17 mouse cellular contexts compared by ENCODE assay signal in genomic region chr2:129575113-129575512, GRCm38 (mm10). TPM values are rescaled to one million over a fixed set of nuclear protein-coding genes. Genes with fewer than 3 reads are reported as not detected.
DNase-seq lines count a peak whose midpoint lies in the region; ATAC-seq lines count a peak whose summit lies in the region.
"Had no signal": no experiment of that assay in that cellular context is flagged by ENCODE, and none has a peak within 500 bp of the region (broad histone marks: within the 10 kb centered on the region; RNA-seq: fewer than 3 reads in every experiment).

No protein-coding gene starts in this region.

- DNase-seq in embryonic facial prominence, embryonic 10.5 days (ENCODE audit: low spot score): no peak
- DNase-seq in kidney, adult 9 months: no peak
- DNase-seq in ovary, postnatal 14 days (ENCODE audit: low spot score): no peak
- DNase-seq in kidney, adult 18-20 months: no peak
- DNase-seq: cerebellum, adult 9-11 months had no signal

- no peaks in the 10 kb centered on the region for H3K36me3 ChIP-seq in embryonic facial prominence, embryonic 13.5 days
- no peaks in the 10 kb centered on the region for H3K36me3 ChIP-seq in embryonic facial prominence, embryonic 10.5 days (replicated peaks)
- no peaks in the 10 kb centered on the region for H3K36me3 ChIP-seq in hindbrain, embryonic 15.5 days
- H3K36me3 ChIP-seq in midbrain, embryonic 16.5 days (ENCODE audit: control insufficient read depth, insufficient read depth, low read length): no peaks in the 10 kb centered on the region
- H3K36me3 ChIP-seq: embryonic facial prominence, embryonic 12.5 days; heart, embryonic 15.5 days; liver, embryonic 15.5 days had no signal

- no peak overlapping the region; the same call in 1 of the 2 replicates for H3K9ac ChIP-seq in embryonic facial prominence, embryonic 13.5 days
- no peak overlapping the region for H3K9ac ChIP-seq in hindbrain, embryonic 15.5 days
- 0 out of 2 replicates have a peak overlapping the region, but pooled peaks have one; percentile 59 for H3K9ac ChIP-seq in midbrain, embryonic 16.5 days (ENCODE audit: low read depth, low read length)
- H3K9ac ChIP-seq: embryonic facial prominence, embryonic 12.5 days; heart, embryonic 15.5 days; liver, embryonic 15.5 days had no signal

- H3K4me3 ChIP-seq in embryonic facial prominence, embryonic 13.5 days: no peak overlapping the region
- no peak overlapping the region for H3K4me3 ChIP-seq in embryonic facial prominence, embryonic 10.5 days
- no peak overlapping the region for H3K4me3 ChIP-seq in hindbrain, embryonic 15.5 days
- no peak overlapping the region for H3K4me3 ChIP-seq in midbrain, embryonic 16.5 days (ENCODE audit: low read depth, low read length)
- H3K4me3 ChIP-seq: heart, embryonic 15.5 days; liver, embryonic 15.5 days had no signal

- WGBS in embryonic facial prominence, embryonic 13.5 days: 93% methylated on average over 4 of the region's 4 CpGs
- WGBS in embryonic facial prominence, embryonic 10.5 days: 91% methylated on average over 4 of the region's 4 CpGs
- WGBS in hindbrain, embryonic 15.5 days: 87% methylated on average over 4 of the region's 4 CpGs
- 91% methylated on average over 4 of the region's 4 CpGs for WGBS in midbrain, embryonic 16.5 days

- no peaks in the 10 kb centered on the region for H3K9me3 ChIP-seq in embryonic facial prominence, embryonic 13.5 days
- no peaks in the 10 kb centered on the region for H3K9me3 ChIP-seq in embryonic facial prominence, embryonic 10.5 days
- H3K9me3 ChIP-seq in hindbrain, embryonic 15.5 days: no peaks in the 10 kb centered on the region
- H3K9me3 ChIP-seq in midbrain, embryonic 16.5 days (replicated peaks; ENCODE audit: control insufficient read depth, low read length, poor library complexity, severe bottlenecking): no peaks in the 10 kb centered on the region
- H3K9me3 ChIP-seq: embryonic facial prominence, embryonic 12.5 days; heart, embryonic 15.5 days; liver, embryonic 15.5 days had no signal

- H3K4me2 ChIP-seq in embryonic facial prominence, embryonic 13.5 days: 0 out of 2 replicates have a peak overlapping the region, but pooled peaks have one; percentile 63
- H3K4me2 ChIP-seq in hindbrain, embryonic 15.5 days: peak overlapping the region; percentile 53
- H3K4me2 ChIP-seq in midbrain, embryonic 16.5 days (ENCODE audit: low read length): peak overlapping the region; percentile 64
- H3K4me2 ChIP-seq: liver, embryonic 15.5 days had no signal

- ATAC-seq in embryonic facial prominence, embryonic 13.5 days (ENCODE audit: insufficient number of reproducible peaks, insufficient read depth, low FRiP score, low TSS enrichment, low read depth): no peak
- ATAC-seq in common myeloid progenitor, adult 5-6 weeks (replicated peaks; ENCODE audit: low read depth, poor library complexity, severe bottlenecking): peak; percentile 75
- no peak for ATAC-seq in hindbrain, embryonic 15.5 days (ENCODE audit: low FRiP score, low read depth)
- ATAC-seq in midbrain, embryonic 16.5 days: no peak
- ATAC-seq: intestine, embryonic 16.5 days had no signal

- peaks cover 20% of the 10 kb centered on the region for H3K4me1 ChIP-seq in embryonic facial prominence, embryonic 13.5 days
- peaks cover 19% of the 10 kb centered on the region for H3K4me1 ChIP-seq in embryonic facial prominence, embryonic 10.5 days
- H3K4me1 ChIP-seq in hindbrain, embryonic 15.5 days (replicated peaks): peaks cover 26% of the 10 kb centered on the region
- peaks cover 25% of the 10 kb centered on the region for H3K4me1 ChIP-seq in midbrain, embryonic 16.5 days (ENCODE audit: control insufficient read depth, insufficient read depth, low read length)

- H3K27ac ChIP-seq in embryonic facial prominence, embryonic 13.5 days: no peak overlapping the region
- H3K27ac ChIP-seq in embryonic facial prominence, embryonic 10.5 days (replicated peaks): no peak overlapping the region
- peak overlapping the region; percentile 73 for H3K27ac ChIP-seq in hindbrain, embryonic 15.5 days (replicated peaks)
- H3K27ac ChIP-seq in midbrain, embryonic 16.5 days (ENCODE audit: low read length): peak overlapping the region; percentile 85
- H3K27ac ChIP-seq: embryonic facial prominence, embryonic 12.5 days; heart, embryonic 15.5 days; liver, embryonic 15.5 days had no signal

- H3K27me3 ChIP-seq in embryonic facial prominence, embryonic 13.5 days: peaks cover 38% of the 10 kb centered on the region
- peaks cover 52% of the 10 kb centered on the region for H3K27me3 ChIP-seq in embryonic facial prominence, embryonic 10.5 days (replicated peaks; ENCODE audit: low read depth, poor library complexity, severe bottlenecking)
- H3K27me3 ChIP-seq in hindbrain, embryonic 15.5 days: peaks cover 4% of the 10 kb centered on the region; the same call in 1 of the 2 replicates
- no peaks in the 10 kb centered on the region for H3K27me3 ChIP-seq in midbrain, embryonic 16.5 days (ENCODE audit: control insufficient read depth, insufficient read depth, low read depth, low read length)

RNA-seq across cellular contexts. Expression of gene Sirpa, which starts 17.5 kb away (rescaled TPM):
- 22.0 and 24.1 TPM in 2 replicates for polyA plus RNA-seq in embryonic facial prominence, embryonic 13.5 days (2015; fragmentation: Nextera tagmentation; extraction: Ambion mirVana)
- 17.0 and 17.4 TPM in 2 replicates for polyA plus RNA-seq in embryonic facial prominence, embryonic 10.5 days (2016; fragmentation: Nextera tagmentation; extraction: Ambion mirVana)
- 31.6 and 39.6 TPM in 2 replicates for total RNA-seq in common myeloid progenitor, adult 5-6 weeks (2017)
- polyA plus RNA-seq in hindbrain, embryonic 15.5 days (2015; fragmentation: Nextera tagmentation; extraction: Ambion mirVana): 31.7 and 35.1 TPM in 2 replicates
- 41.3 and 45.9 TPM in 2 replicates for polyA plus RNA-seq in midbrain, embryonic 16.5 days (2015; fragmentation: Nextera tagmentation; extraction: Ambion mirVana)

RNA-seq across cellular contexts. Expression of gene F830045P16Rik, which starts 38.7 kb away (rescaled TPM):
- polyA plus RNA-seq in embryonic facial prominence, embryonic 13.5 days (2015; fragmentation: Nextera tagmentation; extraction: Ambion mirVana): not detected in 2 replicates
- polyA plus RNA-seq in embryonic facial prominence, embryonic 10.5 days (2016; fragmentation: Nextera tagmentation; extraction: Ambion mirVana): not detected in 2 replicates
- not detected in 2 replicates for total RNA-seq in common myeloid progenitor, adult 5-6 weeks (2017)
- not detected in 2 replicates for polyA plus RNA-seq in hindbrain, embryonic 15.5 days (2015; fragmentation: Nextera tagmentation; extraction: Ambion mirVana)
- not detected in 2 replicates for polyA plus RNA-seq in midbrain, embryonic 16.5 days (2015; fragmentation: Nextera tagmentation; extraction: Ambion mirVana)
- total RNA-seq: adrenal gland, adult 2 months had no signal
- polyA plus RNA-seq: adrenal gland, adult 2 months; embryonic facial prominence, embryonic 12.5 days; gonadal fat pad, adult 2 months; heart, embryonic 15.5 days; intestine, embryonic 16.5 days; limb, embryonic 11.5 days; liver, embryonic 15.5 days; testis, adult 2 months had no signal

Comparison
In these comparisons a context has a peak if more than half of its experiments do, and no peak if none do; other contexts are left out.
1. H3K27ac ChIP-seq: peak in hindbrain, embryonic 15.5 days (single experiment) and midbrain, embryonic 16.5 days (single experiment); none in embryonic facial prominence, embryonic 13.5 days (single experiment) and embryonic facial prominence, embryonic 10.5 days (single experiment).
2. Peak in every context shown above with its lines, with median percentiles within 50 percentile points of each other: H3K4me2 ChIP-seq.